Mouse (Mus musculus) lung, embryonic 16.5 days (tissue): ENCODE results near the gene Prkaca. TPM values are rescaled to one million over a fixed set of nuclear protein-coding genes. Genes with fewer than 3 reads are reported as not detected.

Experiments used
- ATAC-seq: fragments of 200-750 bp; cut with Nextera tagmentation; 2 replicates; pipeline ENCODE4 v1.8.0; 2017; ENCODE audit warnings: low read depth, mild to moderate bottlenecking, moderate library complexity
- H3K27ac ChIP-seq: fragments of 300-500 bp; sonication (generic); 2 replicates; pipeline ENCODE4 v1.5.1; 2014; ENCODE audit warnings: mild to moderate bottlenecking, control low read depth, low read length
- H3K27me3 ChIP-seq: fragments of 300-500 bp; sonication (generic); 2 replicates; pipeline ENCODE4 v1.6.1; 2014; ENCODE audit warnings: low read depth, low read length, mixed read lengths; ENCODE audit not compliant: control insufficient read depth, insufficient read depth
- H3K36me3 ChIP-seq: fragments of 300-500 bp; sonication (generic); 2 replicates; pipeline ENCODE4 v1.6.1; 2014; ENCODE audit warnings: low read length; ENCODE audit not compliant: control insufficient read depth, insufficient read depth
- H3K4me1 ChIP-seq: fragments of 300-500 bp; sonication (generic); replicated peaks from 2 replicates; pipeline ENCODE4 v1.6.1; 2014; ENCODE audit warnings: low read length, mixed read lengths; ENCODE audit not compliant: control insufficient read depth, insufficient read depth
- H3K4me2 ChIP-seq: fragments of 300-500 bp; sonication (generic); 2 replicates; pipeline ENCODE4 v1.6.1; 2014; ENCODE audit warnings: low read depth, low read length, control low read depth
- H3K4me3 ChIP-seq: fragments of 300-500 bp; sonication (generic); 2 replicates; pipeline ENCODE4 v1.5.1; 2014; ENCODE audit warnings: mild to moderate bottlenecking, low read length, control low read depth
- H3K9ac ChIP-seq: fragments of 300-500 bp; sonication (generic); 2 replicates; pipeline ENCODE4 v1.6.1; 2014; ENCODE audit warnings: low read length, control low read depth
- H3K9me3 ChIP-seq: fragments of 300-500 bp; sonication (generic); 2 replicates; pipeline ENCODE4 v1.6.1; 2016; ENCODE audit warnings: low read length; ENCODE audit not compliant: control insufficient read depth
- WGBS: fragments of 180-500 bp; shearing (Covaris S2); extraction: QIAGEN DNeasy Blood & Tissue Kit; methylation state at CpG from one replicate; pipeline ENCODE4 v1.1.7; 2014; 5-methylcytosine and 5-hydroxymethylcytosine counted together
- polyA plus RNA-seq: library from polyadenylated mRNA; unstranded; fragments of >200 nt; fragmentation: Nextera tagmentation; extraction: Ambion mirVana; gene quantifications from 2 replicates; pipeline ENCODE4 v1.2.1, GENCODE M21; 2015

Gene Prkaca
- polyA plus RNA-seq, 1 experiment from 2014 or later: 133 TPM

DNA sequence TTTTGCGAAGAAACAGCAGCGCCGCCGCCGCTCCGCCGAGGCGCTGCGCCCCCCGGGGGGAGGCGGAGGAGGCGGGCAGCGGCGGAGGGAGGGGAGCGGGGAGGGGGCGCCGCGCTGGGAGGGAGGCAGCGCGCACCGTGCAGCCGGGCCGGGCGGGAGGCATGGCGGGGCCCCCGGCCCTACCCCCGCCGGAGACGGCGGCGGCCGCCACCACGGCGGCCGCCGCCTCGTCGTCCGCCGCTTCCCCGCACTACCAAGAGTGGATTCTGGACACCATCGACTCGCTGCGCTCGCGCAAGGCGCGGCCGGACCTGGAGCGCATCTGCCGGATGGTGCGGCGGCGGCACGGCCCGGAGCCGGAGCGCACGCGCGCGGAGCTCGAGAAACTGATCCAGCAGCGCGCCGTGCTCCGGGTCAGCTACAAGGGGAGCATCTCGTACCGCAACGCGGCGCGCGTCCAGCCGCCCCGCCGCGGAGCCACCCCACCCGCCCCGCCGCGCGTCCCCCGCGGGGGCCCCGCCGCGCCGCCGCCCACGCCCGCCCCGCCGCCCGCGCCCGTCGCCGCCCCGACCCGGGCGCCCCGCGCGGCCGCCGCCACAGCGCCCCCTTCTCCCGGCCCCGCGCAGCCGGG is 24.8 kb downstream of the Prkaca start, which contains the start of gene Samd1:
Gene Samd1, plus strand, starts transcription at position 162 of the 631 bp plus-strand sequence.
- ATAC-seq: 0 out of 2 replicates have a peak, but pooled peaks have one; percentile 0
- H3K27ac ChIP-seq: peak within 1 kb of the TSS; percentile 97
- peak within 1 kb of the TSS; percentile 92 for H3K4me2 ChIP-seq
- peak within 1 kb of the TSS; percentile 80 for H3K4me3 ChIP-seq
- H3K27me3 ChIP-seq: no peaks in the 10 kb centered on the region
- peaks cover 13% of the 10 kb centered on the region for H3K36me3 ChIP-seq
- WGBS: under 1% methylated on average over 54 of the region's 112 CpGs
- H3K9me3 ChIP-seq: no peaks in the 10 kb centered on the region
- peak within 1 kb of the TSS; percentile 88 for H3K9ac ChIP-seq
- H3K4me1 ChIP-seq: peaks cover 26% of the 10 kb centered on the region

DNA sequence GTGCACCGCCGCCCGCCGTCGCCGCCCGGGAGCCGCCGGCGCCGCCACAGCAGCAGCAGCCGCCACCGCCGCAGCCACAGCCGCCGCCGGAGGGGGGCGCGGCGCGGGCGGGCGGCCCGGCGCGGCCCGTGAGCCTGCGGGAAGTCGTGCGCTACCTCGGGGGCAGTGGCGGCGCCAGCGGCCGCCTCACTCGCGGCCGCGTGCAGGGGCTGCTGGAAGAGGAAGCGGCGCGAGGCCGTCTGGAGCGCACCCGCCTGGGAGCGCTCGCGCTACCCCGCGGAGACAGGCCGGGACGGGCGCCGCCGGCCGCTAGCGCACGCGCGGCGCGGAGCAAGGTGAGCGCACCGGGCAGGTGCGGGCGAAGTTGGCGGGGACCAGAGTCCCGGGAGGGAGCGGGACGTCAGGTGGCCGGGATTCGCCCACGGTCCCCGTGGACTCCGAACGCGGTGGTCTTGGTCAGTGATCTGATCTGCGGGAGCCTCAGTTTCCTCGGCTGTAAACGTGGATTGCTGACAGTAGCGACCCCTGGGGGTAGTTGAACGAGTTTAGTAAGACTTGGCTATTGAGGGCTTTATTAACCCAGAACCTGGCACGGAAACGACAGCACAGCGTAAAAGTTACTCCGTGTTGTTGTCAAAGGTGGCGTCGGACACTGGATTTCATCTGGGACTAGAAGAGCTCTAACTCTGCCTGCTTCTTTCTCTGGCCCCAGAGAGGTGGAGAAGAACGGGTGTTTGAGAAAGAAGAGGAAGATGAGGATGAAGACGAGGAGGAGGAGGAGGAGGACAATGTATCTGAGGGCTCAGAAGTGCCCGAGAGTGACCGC is 25.7 kb downstream of the Prkaca start:
- under 1% methylated on average over 47 of the region's 92 CpGs for WGBS
- 0 out of 2 replicates have a peak, but pooled peaks have one; percentile 4 for ATAC-seq
- no peaks in the 10 kb centered on the region for H3K9me3 ChIP-seq
- H3K36me3 ChIP-seq: peaks cover 13% of the 10 kb centered on the region
- H3K4me2 ChIP-seq: peak overlapping the region; percentile 92
- peak overlapping the region; percentile 80 for H3K4me3 ChIP-seq
- H3K27ac ChIP-seq: peak overlapping the region; percentile 85
- no peaks in the 10 kb centered on the region for H3K27me3 ChIP-seq
- H3K4me1 ChIP-seq: peaks cover 26% of the 10 kb centered on the region
- peak overlapping the region; percentile 80 for H3K9ac ChIP-seq

DNA sequence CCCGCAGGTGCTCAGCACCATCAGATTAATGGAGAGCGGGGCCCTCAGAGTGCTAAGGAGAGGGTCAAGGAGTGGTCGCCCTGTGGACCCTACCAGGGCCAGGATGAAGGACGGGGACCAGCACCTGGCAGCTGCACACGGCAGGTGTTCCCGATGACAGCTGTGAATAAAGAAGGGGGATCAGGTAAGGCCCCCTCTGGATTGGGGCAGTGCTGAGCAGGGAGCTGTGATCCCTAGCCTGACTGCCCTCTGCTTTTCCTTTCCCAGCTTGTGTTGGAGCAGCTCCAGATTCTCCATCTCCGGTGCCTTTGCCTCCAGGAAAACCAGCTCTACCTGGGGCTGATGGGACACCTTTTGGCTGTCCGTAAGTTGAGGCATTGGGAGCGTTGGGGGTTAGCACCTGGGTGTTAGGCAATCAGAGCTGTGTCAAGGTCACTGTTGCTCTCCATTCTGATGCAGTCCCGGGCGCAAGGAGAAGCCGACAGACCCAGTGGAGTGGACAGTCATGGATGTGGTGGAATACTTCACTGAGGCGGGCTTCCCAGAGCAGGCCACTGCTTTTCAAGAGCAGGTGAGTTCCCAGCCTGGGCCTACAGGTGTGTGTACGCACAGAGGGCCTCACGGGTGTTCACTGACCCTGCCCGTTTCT is 26.4 kb downstream of the Prkaca start:
- no peak overlapping the region; the same call in 1 of the 2 replicates for H3K27ac ChIP-seq
- peaks cover 31% of the 10 kb centered on the region for H3K4me1 ChIP-seq
- ATAC-seq: no peak
- no peaks in the 10 kb centered on the region for H3K27me3 ChIP-seq
- H3K4me3 ChIP-seq: peak overlapping the region; percentile 80
- H3K36me3 ChIP-seq: peaks cover 13% of the 10 kb centered on the region
- H3K4me2 ChIP-seq: peak overlapping the region; percentile 92
- H3K9ac ChIP-seq: peak overlapping the region; percentile 80
- H3K9me3 ChIP-seq: no peaks in the 10 kb centered on the region
- 49% methylated on average over 16 of the region's 16 CpGs for WGBS

GRCm38 (mm10) chr8:83999825-84000224 is 27.0 kb downstream of the Prkaca start:
- Histone ChIP-seq H3K4me2 (no peak overlapping the region), H3K27ac (no peak overlapping the region), H3K4me3 (0 out of 2 replicates have a peak overlapping the region, but pooled peaks have one; percentile 3), H3K9ac (no peak overlapping the region; the same call in 1 of the 2 replicates), H3K27me3 (no peaks in the 10 kb centered on the region), H3K4me1 (peaks cover 34% of the 10 kb centered on the region), H3K9me3 (no peaks in the 10 kb centered on the region), H3K36me3 (peaks cover 13% of the 10 kb centered on the region)
- no peak for ATAC-seq
- WGBS: 86% methylated on average over 2 of the region's 2 CpGs

DNA sequence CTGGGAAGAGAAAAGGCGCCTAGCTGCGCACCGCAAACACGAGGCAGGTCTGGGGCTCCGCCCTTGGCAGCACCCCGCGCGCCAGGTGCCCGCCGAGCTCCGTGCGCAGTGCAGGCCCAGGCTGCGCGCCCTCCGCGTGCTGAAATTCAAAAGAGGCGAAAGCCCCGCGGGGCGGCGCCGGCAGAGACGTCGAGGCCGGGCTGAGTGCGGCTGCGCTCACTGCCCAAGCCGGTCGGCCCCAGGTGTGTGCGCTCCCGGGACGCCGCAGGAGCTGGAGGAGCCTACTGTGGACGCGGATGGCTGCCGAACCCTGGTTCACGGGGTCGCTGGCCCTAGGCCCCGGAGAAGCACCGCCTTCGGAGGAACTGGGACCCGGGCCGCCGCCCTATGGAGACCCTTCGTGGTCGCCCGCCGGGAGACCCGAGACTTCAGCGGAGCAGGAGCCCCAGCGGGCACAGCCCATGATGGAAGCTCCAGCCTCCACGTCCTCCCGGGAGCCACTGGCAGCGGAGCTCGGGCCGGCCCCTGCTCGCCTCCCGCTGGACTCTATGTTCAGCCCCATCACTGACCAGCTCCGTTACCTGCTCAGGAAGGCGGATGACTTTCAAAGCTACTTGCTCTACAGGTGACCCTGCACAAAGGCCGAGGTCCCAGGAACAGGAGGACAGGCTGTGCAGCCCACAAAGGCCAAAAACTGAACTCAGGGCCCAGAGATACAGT is 28.6 kb downstream of the Prkaca start, which contains the start of gene 1700067K01Rik:
Gene 1700067K01Rik, plus strand, starts transcription at position 222 of the 720 bp plus-strand sequence.
- 39% methylated on average over 61 of the region's 61 CpGs for WGBS
- Histone ChIP-seq H3K9ac (peak within 1 kb of the TSS; percentile 33), H3K27ac (no peak within 1 kb of the TSS), H3K4me2 (peak within 1 kb of the TSS; percentile 35), H3K9me3 (no peaks in the 10 kb centered on the region), H3K4me1 (peaks cover 27% of the 10 kb centered on the region), H3K4me3 (0 out of 2 replicates have a peak within 1 kb of the TSS, but pooled peaks have one; percentile 2), H3K36me3 (peaks cover 13% of the 10 kb centered on the region), H3K27me3 (no peaks in the 10 kb centered on the region)
- ATAC-seq: no peak

- H3K9ac ChIP-seq: no peak overlapping the region
- 67% methylated on average over 12 of the region's 12 CpGs for WGBS
These were observed 30.3 kb downstream of the Prkaca start for GRCm38 (mm10) chr8:84002957-84003611.

DNA sequence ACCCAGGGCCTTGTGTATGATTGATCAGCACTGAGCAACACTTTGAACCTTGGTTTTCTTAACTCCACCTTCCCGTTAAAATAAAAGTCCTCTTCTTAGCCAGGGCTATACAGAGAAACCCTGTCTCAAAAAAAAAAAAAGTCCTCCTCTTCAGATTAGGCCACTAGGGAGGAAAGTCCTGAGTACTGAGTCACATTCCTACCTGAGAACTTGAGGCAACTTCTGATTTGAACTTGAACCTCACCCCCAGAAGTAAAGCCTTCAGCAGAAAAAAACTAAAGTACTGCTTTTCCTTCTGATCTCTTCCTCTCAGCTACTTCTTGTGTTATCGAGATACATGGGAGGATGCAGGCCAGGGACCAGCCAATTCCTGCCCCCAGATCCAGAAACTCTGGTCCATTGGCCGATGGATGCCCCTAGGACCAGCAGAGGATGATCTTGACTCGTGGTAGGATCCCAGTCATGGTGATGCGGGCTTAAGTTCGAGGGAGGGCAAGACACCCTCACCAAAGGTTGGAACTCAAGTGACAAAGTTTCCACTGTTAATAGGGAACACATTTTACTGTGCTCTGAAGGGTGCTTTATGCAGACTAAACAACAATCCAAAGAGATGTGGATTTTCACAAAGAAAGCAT is 30.9 kb downstream of the Prkaca start:
- Histone ChIP-seq H3K4me1 (peaks cover 25% of the 10 kb centered on the region), H3K27me3 (no peaks in the 10 kb centered on the region), H3K4me2 (peak overlapping the region; percentile 94), H3K9me3 (no peaks in the 10 kb centered on the region), H3K9ac (peak overlapping the region; percentile 74), H3K27ac (no peak overlapping the region; the same call in 1 of the 2 replicates), H3K4me3 (peak overlapping the region; percentile 69), H3K36me3 (peaks cover 13% of the 10 kb centered on the region)
- no peak for ATAC-seq
- WGBS: 67% methylated on average over 6 of the region's 6 CpGs

More at GRCm38 (mm10) chr8:84002957-84003611, 30.3 kb downstream of the Prkaca start:
- no peak for ATAC-seq
- Histone ChIP-seq H3K4me3 (no peak overlapping the region), H3K4me1 (peaks cover 26% of the 10 kb centered on the region), H3K27ac (no peak overlapping the region), H3K4me2 (no peak overlapping the region), H3K27me3 (no peaks in the 10 kb centered on the region), H3K36me3 (peaks cover 13% of the 10 kb centered on the region), H3K9me3 (no peaks in the 10 kb centered on the region)
